Mouse (Mus musculus) granulocyte monocyte progenitor cell, adult 5-6 weeks (primary cell): ENCODE results near the gene Cep97. TPM values are rescaled to one million over a fixed set of nuclear protein-coding genes. Genes with fewer than 3 reads are reported as not detected.
"Not testable (repeated sequence)": the region's sequence is repeated elsewhere in the genome, so short reads cannot be mapped to it uniquely, and the experiment has no call there.

ENCODE experiments used
- ATAC-seq: replicated peaks from 2 replicates; pipeline ENCODE4 v1.8.0; 2016; ENCODE audit warnings: mild to moderate bottlenecking, moderate TSS enrichment, inconsistent platforms; ENCODE audit not compliant: poor library complexity, severe bottlenecking
- total RNA-seq, 2 experiments: library from RNA; stranded (forward) in 1 of 2; stranded (reverse) in 1 of 2; fragments of 200-712, 200-1000 nt in 1 of 2; fragments of >200 nt in 1 of 2; fragmentation: Nextera tagmentation in 1 of 2; gene quantifications; 2 replicates each; pipeline ENCODE4 v1.2.3; 2014 to 2017

Cep97 gene
- total RNA-seq, 2 experiments from 2014 or later = 16.5 to 25.5 TPM

GRCm38 (mm10) chr16:55893410-55894107 is 41.1 kb downstream of the Cep97 start:
- no peak for ATAC-seq

- ATAC-seq = 0 out of 2 replicates have a peak, but pooled peaks have one; percentile 9
These were observed 42.2 kb downstream of the Cep97 start for GRCm38 (mm10) chr16:55892484-55892883.

- no peak for ATAC-seq
These were observed 43.3 kb downstream of the Cep97 start for GRCm38 (mm10) chr16:55891346-55891745.

- ATAC-seq = no peak
These were observed 44.1 kb downstream of the Cep97 start for GRCm38 (mm10) chr16:55890346-55891136.

GRCm38 (mm10) chr16:55889451-55889850 is 45.2 kb downstream of the Cep97 start:
- ATAC-seq = no peak

- no peak for ATAC-seq
These were observed 46.1 kb downstream of the Cep97 start for GRCm38 (mm10) chr16:55888584-55888960.

GRCm38 (mm10) chr16:55887814-55888583 is 46.7 kb downstream of the Cep97 start:
- peak; percentile 89 for ATAC-seq

- ATAC-seq = no peak
These were observed 50.4 kb downstream of the Cep97 start for GRCm38 (mm10) chr16:55884246-55884645.

GRCm38 (mm10) chr16:55876025-55876424 is 58.6 kb downstream of the Cep97 start:
- no peak for ATAC-seq

GRCm38 (mm10) chr16:55863832-55864231 is 70.8 kb downstream of the Cep97 start:
- ATAC-seq = no peak

GRCm38 (mm10) chr16:55863149-55863815 is 71.4 kb downstream of the Cep97 start:
- peak; percentile 98 for ATAC-seq

- ATAC-seq = no peak
These were observed 73.6 kb downstream of the Cep97 start for GRCm38 (mm10) chr16:55861104-55861503.

GRCm38 (mm10) chr16:55859421-55859820 is 75.2 kb downstream of the Cep97 start:
- ATAC-seq = not testable (repeated sequence)

GRCm38 (mm10) chr16:55858465-55858864 is 76.2 kb downstream of the Cep97 start:
- ATAC-seq = peak; percentile 84

GRCm38 (mm10) chr16:55852943-55853727 is 81.5 kb downstream of the Cep97 start:
- ATAC-seq = peak; percentile 84

- no peak for ATAC-seq
These were observed 82.1 kb downstream of the Cep97 start for GRCm38 (mm10) chr16:55852515-55852914.

- no peak for ATAC-seq
These were observed 84.2 kb downstream of the Cep97 start for GRCm38 (mm10) chr16:55850485-55850884.
